Mouse (Mus musculus) hindbrain, embryonic 13.5 days (tissue): ENCODE data around the gene Sart1. TPM values are rescaled to one million over a fixed set of nuclear protein-coding genes. Genes with fewer than 3 reads are reported as not detected.
A peak's percentile ranks its signal among the peaks of the same experiment; 100 is the strongest.
"Not testable (repeated sequence)": the region's sequence is repeated elsewhere in the genome, so short reads cannot be mapped to it uniquely, and the experiment has no call there.

ENCODE experiments used
- ATAC-seq: fragments of 200-750 bp; cut with Nextera tagmentation; 2 replicates; pipeline ENCODE4 v1.8.0; 2017; ENCODE audit warnings: moderate TSS enrichment; ENCODE audit not compliant: low FRiP score
- H3K27ac ChIP-seq: fragments of 300-500 bp; sonication (generic); 2 replicates; pipeline ENCODE4 v1.5.1; 2015; ENCODE audit warnings: inconsistent platforms, mild to moderate bottlenecking, moderate library complexity
- H3K27me3 ChIP-seq: fragments of 300-500 bp; sonication (generic); 2 replicates; pipeline ENCODE4 v1.6.1; 2015; ENCODE audit warnings: mild to moderate bottlenecking, inconsistent platforms
- H3K36me3 ChIP-seq: fragments of 300-500 bp; sonication (generic); 2 replicates; pipeline ENCODE4 v1.6.1; 2015; ENCODE audit warnings: mild to moderate bottlenecking, inconsistent platforms
- H3K4me1 ChIP-seq: fragments of 300-500 bp; sonication (generic); replicated peaks from 2 replicates; pipeline ENCODE4 v1.6.1; 2015; ENCODE audit warnings: inconsistent platforms
- H3K4me2 ChIP-seq: fragments of 300-500 bp; sonication (generic); 2 replicates; pipeline ENCODE4 v1.6.1; 2015; ENCODE audit warnings: inconsistent platforms, mild to moderate bottlenecking, moderate library complexity
- H3K4me3 ChIP-seq: fragments of 300-500 bp; sonication (generic); 2 replicates; pipeline ENCODE4 v1.5.1; 2015; ENCODE audit warnings: mild to moderate bottlenecking, inconsistent platforms
- H3K9ac ChIP-seq: fragments of 300-500 bp; sonication (generic); 2 replicates; pipeline ENCODE4 v1.6.1; 2015; ENCODE audit warnings: mild to moderate bottlenecking, inconsistent platforms
- H3K9me3 ChIP-seq: fragments of 300-500 bp; sonication (generic); 2 replicates; pipeline ENCODE4 v1.6.1; 2016; ENCODE audit warnings: inconsistent platforms
- WGBS: fragments of 180-500 bp; shearing (Covaris S2); methylation state at CpG from one replicate; pipeline ENCODE4 v1.1.7; 2015; 5-methylcytosine and 5-hydroxymethylcytosine counted together
- polyA plus RNA-seq: library from polyadenylated mRNA; unstranded; fragments of >200 nt; fragmentation: Nextera tagmentation; extraction: Ambion mirVana; gene quantifications from 2 replicates; pipeline ENCODE4 v1.2.1, GENCODE M21; 2015

Gene Sart1
- polyA plus RNA-seq, 1 experiment from 2014 or later, result 72.1 TPM

- no peaks in the 10 kb centered on the region for H3K9me3 ChIP-seq
- no peak overlapping the region for H3K27ac ChIP-seq
- H3K9ac ChIP-seq, result no peak overlapping the region
- H3K4me3 ChIP-seq, result no peak overlapping the region
- 89% methylated on average over 5 of the region's 5 CpGs for WGBS
- H3K4me2 ChIP-seq, result no peak overlapping the region
- no peak for ATAC-seq
- no peaks in the 10 kb centered on the region for H3K27me3 ChIP-seq
- peaks cover 18% of the 10 kb centered on the region for H3K4me1 ChIP-seq
- no peaks in the 10 kb centered on the region for H3K36me3 ChIP-seq
Observed at GRCm38 (mm10) chr19:5410641-5411040, 22.1 kb upstream of the Sart1 start.

GRCm38 (mm10) chr19:5409068-5409467, 20.6 kb upstream of the Sart1 start:
- H3K27ac ChIP-seq, result no peak overlapping the region

GRCm38 (mm10) chr19:5408057-5409001, 19.8 kb upstream of the Sart1 start:
- peak overlapping the region; percentile 85; the same call in 1 of the 2 replicates for H3K9ac ChIP-seq
- H3K36me3 ChIP-seq, result no peaks in the 10 kb centered on the region
- H3K4me1 ChIP-seq, result peaks cover 19% of the 10 kb centered on the region
- no peak overlapping the region for H3K4me3 ChIP-seq
- no peaks in the 10 kb centered on the region for H3K9me3 ChIP-seq
- H3K4me2 ChIP-seq, result peak overlapping the region; percentile 73
- H3K27me3 ChIP-seq, result no peaks in the 10 kb centered on the region
- 89% methylated on average over 13 of the region's 13 CpGs for WGBS
- H3K27ac ChIP-seq, result no peak overlapping the region
- no peak for ATAC-seq

More at GRCm38 (mm10) chr19:5409068-5409467, 20.6 kb upstream of the Sart1 start:
- Histone ChIP-seq H3K9me3 (no peaks in the 10 kb centered on the region), H3K4me1 (peaks cover 19% of the 10 kb centered on the region), H3K27me3 (no peaks in the 10 kb centered on the region), H3K4me2 (no peak overlapping the region), H3K4me3 (no peak overlapping the region), H3K9ac (no peak overlapping the region), H3K36me3 (no peaks in the 10 kb centered on the region)
- ATAC-seq, result no peak
- WGBS, result 84% methylated on average over 5 of the region's 5 CpGs

- no peaks in the 10 kb centered on the region for H3K36me3 ChIP-seq
- peaks cover 19% of the 10 kb centered on the region for H3K4me1 ChIP-seq
- H3K9ac ChIP-seq, result peak overlapping the region; percentile 85
- ATAC-seq, result peak; percentile 68
- H3K27ac ChIP-seq, result peak overlapping the region; percentile 89
- H3K4me3 ChIP-seq, result peak overlapping the region; percentile 61
- H3K27me3 ChIP-seq, result no peaks in the 10 kb centered on the region
- H3K4me2 ChIP-seq, result peak overlapping the region; percentile 73
- no peaks in the 10 kb centered on the region for H3K9me3 ChIP-seq
- WGBS, result 26% methylated on average over 7 of the region's 7 CpGs
Observed at GRCm38 (mm10) chr19:5407133-5407532, 18.6 kb upstream of the Sart1 start.

- H3K27ac ChIP-seq, result peak overlapping the region; percentile 89
- H3K4me3 ChIP-seq, result peak overlapping the region; percentile 61
- not testable (repeated sequence) for H3K9me3 ChIP-seq, H3K36me3 ChIP-seq, H3K27me3 ChIP-seq
- H3K4me2 ChIP-seq, result peak overlapping the region; percentile 73
- WGBS, result 12% methylated on average over 24 of the region's 25 CpGs
- ATAC-seq, result peak; percentile 90
- peak overlapping the region; percentile 85 for H3K9ac ChIP-seq
- peaks cover 19% of the 10 kb centered on the region for H3K4me1 ChIP-seq
Observed at GRCm38 (mm10) chr19:5406531-5407126, 18.1 kb upstream of the Sart1 start.

- Histone ChIP-seq H3K27me3 (no peaks in the 10 kb centered on the region), H3K9me3 (no peaks in the 10 kb centered on the region), H3K36me3 (no peaks in the 10 kb centered on the region), H3K4me2 (peak overlapping the region; percentile 59), H3K4me1 (peaks cover 19% of the 10 kb centered on the region), H3K9ac (peak overlapping the region; percentile 63), H3K27ac (peak overlapping the region; percentile 60; the same call in 1 of the 2 replicates), H3K4me3 (peak overlapping the region; percentile 35)
- WGBS, result 30% methylated on average over 7 of the region's 7 CpGs
- no peak for ATAC-seq
Observed at GRCm38 (mm10) chr19:5405924-5406323, 17.4 kb upstream of the Sart1 start.

GRCm38 (mm10) chr19:5402293-5402692, 13.8 kb upstream of the Sart1 start, which contains the start of gene Tsga10ip:
Tsga10ip (minus strand) TSS chr19:5402526.
- Histone ChIP-seq H3K4me1 (peaks cover 7% of the 10 kb centered on the region), H3K9ac (peak within 1 kb of the TSS; percentile 36; the same call in 1 of the 2 replicates), H3K27ac (no peak within 1 kb of the TSS), H3K9me3 (no peaks in the 10 kb centered on the region), H3K36me3 (no peaks in the 10 kb centered on the region), H3K4me3 (no peak within 1 kb of the TSS), H3K4me2 (no peak within 1 kb of the TSS), H3K27me3 (no peaks in the 10 kb centered on the region)
- ATAC-seq, result no peak
- 76% methylated on average over 8 of the region's 8 CpGs for WGBS

GRCm38 (mm10) chr19:5401073-5401472, 12.6 kb upstream of the Sart1 start:
- H3K9ac ChIP-seq, H3K27me3 ChIP-seq, H3K9me3 ChIP-seq, H3K27ac ChIP-seq, H3K36me3 ChIP-seq, H3K4me1 ChIP-seq, H3K4me2 ChIP-seq, H3K4me3 ChIP-seq, ATAC-seq: not testable (repeated sequence)
- WGBS, result 76% methylated on average over 4 of the region's 4 CpGs

GRCm38 (mm10) chr19:5395371-5395770, 6.9 kb upstream of the Sart1 start:
- no peak overlapping the region for H3K4me2 ChIP-seq
- no peaks in the 10 kb centered on the region for H3K36me3 ChIP-seq
- no peaks in the 10 kb centered on the region for H3K9me3 ChIP-seq
- 70% methylated on average over 4 of the region's 4 CpGs for WGBS
- no peak overlapping the region for H3K27ac ChIP-seq
- peaks cover 5% of the 10 kb centered on the region for H3K4me1 ChIP-seq
- no peak overlapping the region for H3K4me3 ChIP-seq
- H3K27me3 ChIP-seq, result no peaks in the 10 kb centered on the region
- ATAC-seq, result no peak
- H3K9ac ChIP-seq, result no peak overlapping the region

GRCm38 (mm10) chr19:5394168-5394567, 5.7 kb upstream of the Sart1 start:
- Histone ChIP-seq H3K27ac (no peak overlapping the region), H3K4me2 (no peak overlapping the region), H3K9ac (0 out of 2 replicates have a peak overlapping the region, but pooled peaks have one; percentile 51), H3K9me3 (no peaks in the 10 kb centered on the region), H3K36me3 (no peaks in the 10 kb centered on the region), H3K4me1 (peaks cover 17% of the 10 kb centered on the region), H3K27me3 (no peaks in the 10 kb centered on the region), H3K4me3 (no peak overlapping the region)
- ATAC-seq, result no peak
- 48% methylated on average over 10 of the region's 10 CpGs for WGBS

- Histone ChIP-seq H3K9ac (no peak overlapping the region; the same call in 1 of the 2 replicates), H3K27ac (no peak overlapping the region), H3K4me1 (peaks cover 20% of the 10 kb centered on the region), H3K9me3 (no peaks in the 10 kb centered on the region), H3K36me3 (no peaks in the 10 kb centered on the region), H3K4me3 (no peak overlapping the region), H3K27me3 (no peaks in the 10 kb centered on the region), H3K4me2 (no peak overlapping the region)
- 60% methylated on average over 4 of the region's 4 CpGs for WGBS
- no peak for ATAC-seq
Observed at GRCm38 (mm10) chr19:5392892-5393291, 4.4 kb upstream of the Sart1 start.

- peak overlapping the region; percentile 97 for H3K4me2 ChIP-seq
- H3K27ac ChIP-seq, result no peak overlapping the region
- H3K4me1 ChIP-seq, result peaks cover 37% of the 10 kb centered on the region
- no peaks in the 10 kb centered on the region for H3K27me3 ChIP-seq
- H3K36me3 ChIP-seq, result peaks cover 5% of the 10 kb centered on the region; the same call in 1 of the 2 replicates
- peak overlapping the region; percentile 96; the same call in 1 of the 2 replicates for H3K9ac ChIP-seq
- WGBS, result 92% methylated on average over 8 of the region's 8 CpGs
- ATAC-seq, result no peak
- no peaks in the 10 kb centered on the region for H3K9me3 ChIP-seq
- peak overlapping the region; percentile 99 for H3K4me3 ChIP-seq
Observed at GRCm38 (mm10) chr19:5390416-5390815, 1.9 kb upstream of the Sart1 start.
